Mouse (Mus musculus): Measurements from ENCODE around the gene Cdc27. TPM values are rescaled to one million over a fixed set of nuclear protein-coding genes. Genes with fewer than 3 reads are reported as not detected.

The Cdc27 gene
- polyA plus RNA-seq, 1 experiment from 2014 or later = 38.4 TPM

- 97% methylated on average over 5 of the region's 5 CpGs for WGBS
- Histone ChIP-seq H3K4me1 (ENCODE audit: control insufficient read depth, insufficient read depth, low read depth, low read length) (no peaks in the 10 kb centered on the region), H3K4me3 (ENCODE audit: low read length) (no peak overlapping the region), H3K27me3 (replicated peaks; ENCODE audit: control insufficient read depth, insufficient read depth, low read length) (no peaks in the 10 kb centered on the region), H3K27ac (ENCODE audit: low read depth, low read length) (no peak overlapping the region), H3K36me3 (ENCODE audit: control insufficient read depth, insufficient read depth, low read length) (no peaks in the 10 kb centered on the region), H3K9ac (ENCODE audit: low read depth, low read length) (no peak overlapping the region), H3K9me3 (ENCODE audit: control insufficient read depth, low read length) (no peaks in the 10 kb centered on the region), H3K4me2 (ENCODE audit: low read length) (no peak overlapping the region)
- no peak for ATAC-seq
Measured at GRCm38 (mm10) chr11:104539811-104540210, 10.6 kb downstream of the Cdc27 start.

GRCm38 (mm10) chr11:104537945-104538555 is 12.4 kb downstream of the Cdc27 start:
- Histone ChIP-seq H3K36me3 (ENCODE audit: control insufficient read depth, insufficient read depth, low read length) (peaks cover 7% of the 10 kb centered on the region; the same call in 1 of the 2 replicates), H3K4me3 (ENCODE audit: low read length) (no peak overlapping the region), H3K9ac (ENCODE audit: low read depth, low read length) (no peak overlapping the region), H3K27ac (ENCODE audit: low read depth, low read length) (no peak overlapping the region), H3K4me2 (ENCODE audit: low read length) (no peak overlapping the region), H3K9me3 (ENCODE audit: control insufficient read depth, low read length) (no peaks in the 10 kb centered on the region), H3K27me3 (replicated peaks; ENCODE audit: control insufficient read depth, insufficient read depth, low read length) (no peaks in the 10 kb centered on the region), H3K4me1 (ENCODE audit: control insufficient read depth, insufficient read depth, low read depth, low read length) (no peaks in the 10 kb centered on the region)
- no peak for ATAC-seq
- 92% methylated on average over 2 of the region's 2 CpGs for WGBS

- no peak overlapping the region for H3K4me2 ChIP-seq (ENCODE audit: low read length)
- no peak overlapping the region for H3K27ac ChIP-seq (ENCODE audit: low read depth, low read length)
- no peak overlapping the region for H3K9ac ChIP-seq (ENCODE audit: low read depth, low read length)
- H3K27me3 ChIP-seq (replicated peaks; ENCODE audit: control insufficient read depth, insufficient read depth, low read length) = no peaks in the 10 kb centered on the region
- 92% methylated on average over 2 of the region's 2 CpGs for WGBS
- no peaks in the 10 kb centered on the region for H3K9me3 ChIP-seq (ENCODE audit: control insufficient read depth, low read length)
- ATAC-seq = no peak
- peaks cover 9% of the 10 kb centered on the region for H3K36me3 ChIP-seq (ENCODE audit: control insufficient read depth, insufficient read depth, low read length)
- no peaks in the 10 kb centered on the region for H3K4me1 ChIP-seq (ENCODE audit: control insufficient read depth, insufficient read depth, low read depth, low read length)
- H3K4me3 ChIP-seq (ENCODE audit: low read length) = no peak overlapping the region
Measured at GRCm38 (mm10) chr11:104536843-104537242, 13.6 kb downstream of the Cdc27 start.

- H3K27me3 ChIP-seq (replicated peaks; ENCODE audit: control insufficient read depth, insufficient read depth, low read length) = no peaks in the 10 kb centered on the region
- H3K36me3 ChIP-seq (ENCODE audit: control insufficient read depth, insufficient read depth, low read length) = peaks cover 11% of the 10 kb centered on the region
- no peak overlapping the region for H3K27ac ChIP-seq (ENCODE audit: low read depth, low read length)
- WGBS = 92% methylated on average over 6 of the region's 6 CpGs
- no peak overlapping the region for H3K4me3 ChIP-seq (ENCODE audit: low read length)
- no peaks in the 10 kb centered on the region for H3K9me3 ChIP-seq (ENCODE audit: control insufficient read depth, low read length)
- ATAC-seq = no peak
- H3K4me1 ChIP-seq (ENCODE audit: control insufficient read depth, insufficient read depth, low read depth, low read length) = no peaks in the 10 kb centered on the region
- no peak overlapping the region for H3K9ac ChIP-seq (ENCODE audit: low read depth, low read length)
- H3K4me2 ChIP-seq (ENCODE audit: low read length) = no peak overlapping the region
Measured at GRCm38 (mm10) chr11:104525935-104526334, 24.5 kb downstream of the Cdc27 start.

GRCm38 (mm10) chr11:104512436-104512835 is 38.0 kb downstream of the Cdc27 start:
- 87% methylated on average over 4 of the region's 4 CpGs for WGBS
- no peak for ATAC-seq
- Histone ChIP-seq H3K27ac (ENCODE audit: low read depth, low read length) (no peak overlapping the region), H3K9me3 (ENCODE audit: control insufficient read depth, low read length) (no peaks in the 10 kb centered on the region), H3K9ac (ENCODE audit: low read depth, low read length) (no peak overlapping the region), H3K36me3 (ENCODE audit: control insufficient read depth, insufficient read depth, low read length) (peaks cover 51% of the 10 kb centered on the region), H3K4me3 (ENCODE audit: low read length) (no peak overlapping the region), H3K27me3 (replicated peaks; ENCODE audit: control insufficient read depth, insufficient read depth, low read length) (no peaks in the 10 kb centered on the region), H3K4me2 (ENCODE audit: low read length) (no peak overlapping the region), H3K4me1 (ENCODE audit: control insufficient read depth, insufficient read depth, low read depth, low read length) (no peaks in the 10 kb centered on the region)

GRCm38 (mm10) chr11:104510606-104511005 is 39.8 kb downstream of the Cdc27 start:
- Histone ChIP-seq H3K4me1 (ENCODE audit: control insufficient read depth, insufficient read depth, low read depth, low read length) (no peaks in the 10 kb centered on the region), H3K27ac (ENCODE audit: low read depth, low read length) (no peak overlapping the region), H3K4me3 (ENCODE audit: low read length) (no peak overlapping the region), H3K27me3 (replicated peaks; ENCODE audit: control insufficient read depth, insufficient read depth, low read length) (no peaks in the 10 kb centered on the region), H3K4me2 (ENCODE audit: low read length) (no peak overlapping the region), H3K9ac (ENCODE audit: low read depth, low read length) (no peak overlapping the region), H3K36me3 (ENCODE audit: control insufficient read depth, insufficient read depth, low read length) (peaks cover 48% of the 10 kb centered on the region), H3K9me3 (ENCODE audit: control insufficient read depth, low read length) (no peaks in the 10 kb centered on the region)
- 93% methylated on average over 2 of the region's 2 CpGs for WGBS
- no peak for ATAC-seq

GRCm38 (mm10) chr11:104508455-104508854 is 42.0 kb downstream of the Cdc27 start:
- 81% methylated on average over 4 of the region's 4 CpGs for WGBS
- no peak overlapping the region for H3K4me3 ChIP-seq (ENCODE audit: low read length)
- H3K4me2 ChIP-seq (ENCODE audit: low read length) = no peak overlapping the region
- no peaks in the 10 kb centered on the region for H3K27me3 ChIP-seq (replicated peaks; ENCODE audit: control insufficient read depth, insufficient read depth, low read length)
- no peaks in the 10 kb centered on the region for H3K9me3 ChIP-seq (ENCODE audit: control insufficient read depth, low read length)
- H3K4me1 ChIP-seq (ENCODE audit: control insufficient read depth, insufficient read depth, low read depth, low read length) = no peaks in the 10 kb centered on the region
- no peak overlapping the region for H3K27ac ChIP-seq (ENCODE audit: low read depth, low read length)
- H3K9ac ChIP-seq (ENCODE audit: low read depth, low read length) = no peak overlapping the region
- H3K36me3 ChIP-seq (ENCODE audit: control insufficient read depth, insufficient read depth, low read length) = peaks cover 52% of the 10 kb centered on the region
- ATAC-seq = no peak

GRCm38 (mm10) chr11:104488292-104488691 is 62.1 kb downstream of the Cdc27 start:
- WGBS = 84% methylated on average over 3 of the region's 3 CpGs
- no peak overlapping the region for H3K27ac ChIP-seq (ENCODE audit: low read depth, low read length)

GRCm38 (mm10) chr11:104481971-104482370 is 68.4 kb downstream of the Cdc27 start:
- 93% methylated on average over 8 of the region's 8 CpGs for WGBS
- H3K36me3 ChIP-seq (ENCODE audit: control insufficient read depth, insufficient read depth, low read length) = no peaks in the 10 kb centered on the region
- no peak for ATAC-seq

More at GRCm38 (mm10) chr11:104488292-104488691, 62.1 kb downstream of the Cdc27 start:
- H3K36me3 ChIP-seq (ENCODE audit: control insufficient read depth, insufficient read depth, low read length) = no peaks in the 10 kb centered on the region
- H3K9me3 ChIP-seq (ENCODE audit: control insufficient read depth, low read length) = no peaks in the 10 kb centered on the region
- no peaks in the 10 kb centered on the region for H3K4me1 ChIP-seq (ENCODE audit: control insufficient read depth, insufficient read depth, low read depth, low read length)
- no peak overlapping the region for H3K9ac ChIP-seq (ENCODE audit: low read depth, low read length)
- no peak for ATAC-seq
- H3K27me3 ChIP-seq (replicated peaks; ENCODE audit: control insufficient read depth, insufficient read depth, low read length) = no peaks in the 10 kb centered on the region
- H3K4me2 ChIP-seq (ENCODE audit: low read length) = no peak overlapping the region
- no peak overlapping the region for H3K4me3 ChIP-seq (ENCODE audit: low read length)

More at GRCm38 (mm10) chr11:104481971-104482370, 68.4 kb downstream of the Cdc27 start:
- Histone ChIP-seq H3K27ac (ENCODE audit: low read depth, low read length) (no peak overlapping the region), H3K9me3 (ENCODE audit: control insufficient read depth, low read length) (peaks cover 3% of the 10 kb centered on the region; the same call in 1 of the 2 replicates), H3K9ac (ENCODE audit: low read depth, low read length) (no peak overlapping the region), H3K4me2 (ENCODE audit: low read length) (no peak overlapping the region), H3K27me3 (replicated peaks; ENCODE audit: control insufficient read depth, insufficient read depth, low read length) (no peaks in the 10 kb centered on the region), H3K4me3 (ENCODE audit: low read length) (no peak overlapping the region), H3K4me1 (ENCODE audit: control insufficient read depth, insufficient read depth, low read depth, low read length) (no peaks in the 10 kb centered on the region)

All from hindbrain, embryonic 16.5 days (tissue).